Mouse (Mus musculus): ENCODE data around the gene Slc18a2. TPM values are rescaled to one million over a fixed set of nuclear protein-coding genes. Genes with fewer than 3 reads are reported as not detected.

The Slc18a2 gene
- polyA plus RNA-seq (2015; fragmentation: Nextera tagmentation; extraction: Ambion mirVana), result 2.6 and 2.7 TPM in 2 replicates

GRCm38 (mm10) chr19:59260718-59261442 is at the start of gene Slc18a2:
Slc18a2 (plus strand) TSS chr19:59260896.

GRCm38 (mm10) chr19:59218991-59219390 is 41.7 kb upstream of the Slc18a2 start, which contains the start of gene Kcnk18:
Kcnk18 (plus strand) TSS chr19:59219214.

DNA sequence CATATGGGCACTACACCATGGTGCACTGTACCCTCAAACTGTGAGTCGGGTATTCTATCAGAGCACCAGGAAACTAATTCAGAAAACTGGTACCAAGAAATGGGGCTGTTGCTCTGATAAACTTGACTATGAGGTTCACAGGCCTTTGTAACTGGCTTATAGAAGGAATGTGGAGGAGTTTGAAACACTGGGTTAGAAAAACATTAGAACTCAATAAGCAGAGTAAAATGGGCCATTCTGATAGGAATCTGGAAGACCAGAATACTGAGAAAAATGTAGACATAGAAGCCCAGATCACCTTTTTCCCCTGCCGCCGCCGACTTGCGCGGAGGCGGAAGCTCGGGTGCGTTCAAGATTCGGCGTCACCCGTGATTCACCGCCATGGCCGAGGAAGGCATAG is 61.3 kb downstream of the Slc18a2 start, which contains the start of gene Rps12-ps3:
Gene Rps12-ps3 (plus strand): TSS at position 301 of the 400 bp plus-strand sequence.

Other genes starting within 250 kb of the Slc18a2 start
- 4.9 and 6.7 TPM in 2 replicates for gene Shtn1, start 184.8 kb upstream of the Slc18a2 start, polyA plus RNA-seq (2015; fragmentation: Nextera tagmentation; extraction: Ambion mirVana)
- not detected in 2 replicates for gene Vax1, start 90.8 kb upstream of the Slc18a2 start, polyA plus RNA-seq (2015; fragmentation: Nextera tagmentation; extraction: Ambion mirVana)
- not detected in 2 replicates for gene Kcnk18, start 41.7 kb upstream of the Slc18a2 start, polyA plus RNA-seq (2015; fragmentation: Nextera tagmentation; extraction: Ambion mirVana)
- gene Rps12-ps3, start 61.4 kb downstream of the Slc18a2 start, polyA plus RNA-seq (2015; fragmentation: Nextera tagmentation; extraction: Ambion mirVana), result 13.0 and 29.8 TPM in 2 replicates
- 5.1 and 5.9 TPM in 2 replicates for gene Pdzd8, start 84.9 kb downstream of the Slc18a2 start, polyA plus RNA-seq (2015; fragmentation: Nextera tagmentation; extraction: Ambion mirVana)
- gene Emx2, start 197.5 kb downstream of the Slc18a2 start, polyA plus RNA-seq (2015; fragmentation: Nextera tagmentation; extraction: Ambion mirVana), result 0.44 TPM in 1 of 2 replicates, not detected in the other

Data from urinary bladder, postnatal 0 days (tissue).